Mouse (Mus musculus) limb, embryonic 12.5 days (tissue): ENCODE results near the gene Vmn1r166. TPM values are rescaled to one million over a fixed set of nuclear protein-coding genes. Genes with fewer than 3 reads are reported as not detected.
"Not testable (repeated sequence)": the region's sequence is repeated elsewhere in the genome, so short reads cannot be mapped to it uniquely, and the experiment has no call there.

Experiments
- ATAC-seq: fragments of 200-750 bp; cut with Nextera tagmentation; 2 replicates; pipeline ENCODE4 v1.8.0; 2017; ENCODE audit warnings: low read depth, moderate TSS enrichment; ENCODE audit not compliant: insufficient number of reproducible peaks, insufficient read depth, low FRiP score, low TSS enrichment
- H3K27ac ChIP-seq: fragments of 300-500 bp; sonication (generic); 2 replicates; pipeline ENCODE4 v1.5.1; 2016; ENCODE audit warnings: mild to moderate bottlenecking, moderate library complexity
- H3K27me3 ChIP-seq: fragments of 300-500 bp; sonication (generic); 2 replicates; pipeline ENCODE4 v1.6.1; 2016; ENCODE audit warnings: mild to moderate bottlenecking, moderate library complexity
- H3K36me3 ChIP-seq: fragments of 300-500 bp; sonication (generic); 2 replicates; pipeline ENCODE4 v1.6.1; 2016; ENCODE audit warnings: mild to moderate bottlenecking, moderate library complexity
- H3K4me1 ChIP-seq: fragments of 300-500 bp; sonication (generic); replicated peaks from 2 replicates; pipeline ENCODE4 v1.6.1; 2016
- H3K4me2 ChIP-seq: fragments of 300-500 bp; sonication (generic); 2 replicates; pipeline ENCODE4 v1.6.1; 2016; ENCODE audit warnings: mild to moderate bottlenecking, moderate library complexity
- H3K4me3 ChIP-seq: fragments of 300-500 bp; sonication (generic); replicated peaks from 2 replicates; pipeline ENCODE4 v1.5.1; 2016; ENCODE audit warnings: mild to moderate bottlenecking
- H3K9ac ChIP-seq: fragments of 300-500 bp; sonication (generic); replicated peaks from 2 replicates; pipeline ENCODE4 v1.6.1; 2016; ENCODE audit warnings: mild to moderate bottlenecking, moderate library complexity
- H3K9me3 ChIP-seq: fragments of 300-500 bp; sonication (generic); 2 replicates; pipeline ENCODE4 v1.6.1; 2016; ENCODE audit warnings: mild to moderate bottlenecking, moderate library complexity
- WGBS: fragments of 180-500 bp; shearing (Covaris S2); methylation state at CpG from one replicate; pipeline ENCODE4 v1.1.7; 2016; 5-methylcytosine and 5-hydroxymethylcytosine counted together
- polyA plus RNA-seq: library from polyadenylated mRNA; unstranded; fragments of >200 nt; fragmentation: Nextera tagmentation; extraction: Ambion mirVana; gene quantifications from 2 replicates; pipeline ENCODE4 v1.2.1, GENCODE M21; 2016

The Vmn1r166 gene
- not detected in 2 replicates for polyA plus RNA-seq

- ATAC-seq, H3K4me3 ChIP-seq, H3K4me2 ChIP-seq, H3K9me3 ChIP-seq, H3K27me3 ChIP-seq, H3K9ac ChIP-seq, H3K4me1 ChIP-seq, H3K36me3 ChIP-seq, H3K27ac ChIP-seq: not testable (repeated sequence)
- no CpG with 5 or more reads among the region's 2 CpGs for whole genome bisulfite sequencing
These were observed at the start of gene Vmn1r166 for GRCm38 (mm10) chr7:23251582-23251981. TSS of gene Vmn1r166 (minus strand) at chr7:23251682.

GRCm38 (mm10) chr7:23300892-23301291 lies 49.4 kb upstream of the Vmn1r166 start, which contains the start of gene Nlrp4e:
TSS of gene Nlrp4e (plus strand) at chr7:23301192.
- H3K36me3 ChIP-seq, H3K4me1 ChIP-seq, H3K4me3 ChIP-seq, H3K27me3 ChIP-seq, H3K4me2 ChIP-seq, H3K9ac ChIP-seq, H3K27ac ChIP-seq, ATAC-seq: not testable (repeated sequence)
- peaks cover 24% of the 10 kb centered on the region for H3K9me3 ChIP-seq
- WGBS: 79% methylated on average over 3 of the region's 3 CpGs

GRCm38 (mm10) chr7:23278800-23279199 lies 27.3 kb upstream of the Vmn1r166 start, which contains the start of gene Gm6902:
TSS of gene Gm6902 (minus strand) at chr7:23278900.
- not testable (repeated sequence) for H3K4me3 ChIP-seq, H3K4me2 ChIP-seq, H3K27ac ChIP-seq, H3K9me3 ChIP-seq, H3K36me3 ChIP-seq, H3K4me1 ChIP-seq, H3K27me3 ChIP-seq, H3K9ac ChIP-seq, ATAC-seq
- WGBS: no CpG with 5 or more reads among the region's 2 CpGs

GRCm38 (mm10) chr7:23217032-23217431 lies 34.5 kb downstream of the Vmn1r166 start, which contains the start of gene Vmn1r165:
TSS of gene Vmn1r165 (plus strand) at chr7:23217332.
- not testable (repeated sequence) for H3K4me2 ChIP-seq, H3K4me3 ChIP-seq, H3K9me3 ChIP-seq, H3K27ac ChIP-seq, H3K4me1 ChIP-seq, H3K27me3 ChIP-seq, H3K36me3 ChIP-seq, H3K9ac ChIP-seq, ATAC-seq
- no CpG with 5 or more reads among the region's 3 CpGs for WGBS

Other genes with a start within 250 kb of the Vmn1r166 start
- gene Gm4216, start 231.8 kb downstream of the Vmn1r166 start, polyA plus RNA-seq: not detected in 2 replicates
- gene Vmn1r163, start 196.1 kb downstream of the Vmn1r166 start, polyA plus RNA-seq: not detected in 2 replicates
- not detected in 2 replicates for gene Gm8720, start 184.2 kb downstream of the Vmn1r166 start, polyA plus RNA-seq
- gene Gm10662, start 107.2 kb downstream of the Vmn1r166 start, polyA plus RNA-seq: not detected in 2 replicates
- not detected in 2 replicates for gene Vmn1r165, start 34.4 kb downstream of the Vmn1r166 start, polyA plus RNA-seq
- not detected in 2 replicates for gene Gm6902, start 27.2 kb upstream of the Vmn1r166 start, polyA plus RNA-seq
- gene Nlrp4e, start 49.5 kb upstream of the Vmn1r166 start, polyA plus RNA-seq: not detected in 2 replicates
- gene Nlrp5, start 134.2 kb upstream of the Vmn1r166 start, polyA plus RNA-seq: not detected in 2 replicates